Mouse (Mus musculus): ENCODE data around the gene Gm10198. TPM values are rescaled to one million over a fixed set of nuclear protein-coding genes. Genes with fewer than 3 reads are reported as not detected.

Gm10198 gene
- total and polyA plus RNA-seq, 3 experiments, result not detected

- H3K9me3 ChIP-seq (replicated peaks; ENCODE audit: insufficient read depth, low read length), result no peaks in the 10 kb centered on the region
- H3K27ac ChIP-seq (ENCODE audit: control insufficient read depth, low read depth, low read length), result no peak overlapping the region
- DNase-seq (ENCODE audit: low read depth, low spot score), result no peak
- TF ChIP-seq TBP (IDR thresholded peaks at IDR 0.05; ENCODE audit: low read depth, low read length) (no peak), ETS1 (IDR thresholded peaks at IDR 0.05; ENCODE audit: low read depth, low read length) (no peak)
- H3K4me3 ChIP-seq (ENCODE audit: control insufficient read depth in 1 of 2, insufficient read depth in 1 of 2, low read depth in 2 of 2, low read length in 2 of 2), result no peak overlapping the region
- no peaks in the 10 kb centered on the region for H3K4me1 ChIP-seq (ENCODE audit: control insufficient read depth in 1 of 2, insufficient read depth in 2 of 2, low read length in 2 of 2)
- no peak overlapping the region for H3K9ac ChIP-seq (ENCODE audit: control insufficient read depth, low read depth, low read length, poor library complexity, severe bottlenecking)
- H3K36me3 ChIP-seq (ENCODE audit: control insufficient read depth in 1 of 2, insufficient read depth in 2 of 2, low read length in 2 of 2), result no peaks in the 10 kb centered on the region
- H3K27me3 ChIP-seq (ENCODE audit: control insufficient read depth in 1 of 2, insufficient read depth in 2 of 2, low read length in 2 of 2), result no peaks in the 10 kb centered on the region; a peak in 2 of 4 replicates
- no peaks in the 10 kb centered on the region for H3K79me2 ChIP-seq (ENCODE audit: control insufficient read depth, insufficient read depth, low read length, poor library complexity)
These were observed 31.5 kb downstream of the Gm10198 start for GRCm38 (mm10) chr13:111624115-111624514.

GRCm38 (mm10) chr13:111634163-111635160 lies 41.9 kb downstream of the Gm10198 start:
- Histone ChIP-seq H3K4me3 (ENCODE audit: control insufficient read depth in 1 of 2, insufficient read depth in 1 of 2, low read depth in 2 of 2, low read length in 2 of 2) (no peak overlapping the region), H3K79me2 (ENCODE audit: control insufficient read depth, insufficient read depth, low read length, poor library complexity) (no peaks in the 10 kb centered on the region), H3K27ac (ENCODE audit: control insufficient read depth, low read depth, low read length) (no peak overlapping the region), H3K9me3 (replicated peaks; ENCODE audit: insufficient read depth, low read length) (no peaks in the 10 kb centered on the region), H3K4me1 (ENCODE audit: control insufficient read depth in 1 of 2, insufficient read depth in 2 of 2, low read length in 2 of 2) (no peaks in the 10 kb centered on the region), H3K27me3 (ENCODE audit: control insufficient read depth in 1 of 2, insufficient read depth in 2 of 2, low read length in 2 of 2) (no peaks in the 10 kb centered on the region), H3K36me3 (ENCODE audit: control insufficient read depth in 1 of 2, insufficient read depth in 2 of 2, low read length in 2 of 2) (no peaks in the 10 kb centered on the region), H3K9ac (ENCODE audit: control insufficient read depth, low read depth, low read length, poor library complexity, severe bottlenecking) (no peak overlapping the region)
- DNase-seq (ENCODE audit: low read depth, low spot score), result no peak
- TF ChIP-seq USF2 (IDR thresholded peaks at IDR 0.05; ENCODE audit: borderline replicate concordance in 1 of 2, insufficient read depth in 1 of 2, low read depth in 1 of 2, low read length in 2 of 2) (no peak), MAZ (IDR thresholded peaks at IDR 0.05; ENCODE audit: low read depth, low read length) (no peak), BHLHE40 (IDR thresholded peaks at IDR 0.05; ENCODE audit: borderline replicate concordance, low read depth, low read length) (no peak), MXI1 (IDR thresholded peaks at IDR 0.05; ENCODE audit: low read depth, low read length) (no peak), TCF12 (IDR thresholded peaks at IDR 0.05; ENCODE audit: low read depth, low read length) (no peak), HCFC1 (IDR thresholded peaks at IDR 0.05; ENCODE audit: low read depth, low read length) (no peak), POLR2AphosphoS5 (IDR thresholded peaks at IDR 0.05; ENCODE audit: borderline replicate concordance, low read depth, low read length) (no peak), MYB (IDR thresholded peaks at IDR 0.05; ENCODE audit: low read depth, low read length) (no peak), NELFE (IDR thresholded peaks at IDR 0.05; ENCODE audit: low read depth, low read length) (no peak), UBTF (IDR thresholded peaks at IDR 0.05; ENCODE audit: borderline replicate concordance, insufficient read depth, low read depth, low read length) (no peak), ZKSCAN1 (IDR thresholded peaks at IDR 0.05; ENCODE audit: low read depth, low read length) (no peak), KAT2A (conservative IDR thresholded peaks at IDR 0.05; ENCODE audit: low read depth, low read length) (no peak)
